Mouse (Mus musculus) thymus, adult 2 months (tissue): ENCODE results near the gene Il18bp.

ENCODE experiments used
- CTCF ChIP-seq: fragments of 200-500 bp; IDR thresholded peaks from 2 replicates; pipeline ENCODE4 v1.5.1; 2012; ENCODE audit warnings: mild to moderate bottlenecking, control low read depth, low read length, moderate library complexity, borderline replicate concordance; ENCODE audit not compliant: control insufficient read depth, poor library complexity, insufficient read depth; ENCODE audit errors: extremely low read depth
- POLR2A ChIP-seq: fragments of 200-500 bp; IDR thresholded peaks from 2 replicates; pipeline ENCODE4 v1.6.1; 2012; ENCODE audit warnings: mild to moderate bottlenecking, low read length, control low read depth, moderate library complexity; ENCODE audit not compliant: control insufficient read depth, poor library complexity, insufficient read depth; ENCODE audit errors: extremely low read depth

DNA sequence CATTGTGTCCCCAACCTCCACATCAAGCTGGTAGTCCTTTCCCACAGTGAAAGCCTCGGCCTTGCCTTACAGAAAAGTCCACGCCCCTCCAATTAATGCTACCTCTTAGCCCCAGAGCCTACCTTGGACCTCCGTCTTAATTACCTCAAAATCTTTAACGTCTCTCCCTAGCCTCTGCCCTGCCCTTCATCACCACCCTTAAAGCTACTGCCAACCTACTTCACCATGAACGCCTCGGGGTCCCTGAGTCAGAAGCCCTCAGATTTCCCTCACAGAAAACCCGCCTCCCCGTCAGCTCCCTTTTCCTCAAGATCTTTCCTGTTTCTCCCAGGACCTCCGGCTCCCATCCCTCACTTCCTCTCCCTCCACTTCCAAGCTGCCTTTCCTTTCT is 46.2 kb upstream of the Il18bp start:
- TF ChIP-seq POLR2A (no peak), CTCF (no peak)
